Mouse (Mus musculus) lung, adult 2 months (tissue): ENCODE results near the gene Lrrc25.

Experiments
- CTCF ChIP-seq: fragments of 200-500 bp; IDR thresholded peaks from 2 replicates; pipeline ENCODE4 v1.5.1; 2011; ENCODE audit warnings: mild to moderate bottlenecking, low read length, control low read depth; ENCODE audit not compliant: insufficient read depth
- POLR2A ChIP-seq: fragments of 200-500 bp; IDR thresholded peaks from 2 replicates; pipeline ENCODE4 v1.6.1; 2011; ENCODE audit warnings: low read depth, mild to moderate bottlenecking, control low read depth, low read length, borderline replicate concordance; ENCODE audit errors: extremely low read depth

- TF ChIP-seq CTCF (no peak), POLR2A (no peak)
Measured at GRCm38 (mm10) chr8:70658897-70659603, 43.1 kb downstream of the Lrrc25 start.
